Comparison of ENCODE assay signal across 18 mouse cellular contexts in the genomic region with DNA sequence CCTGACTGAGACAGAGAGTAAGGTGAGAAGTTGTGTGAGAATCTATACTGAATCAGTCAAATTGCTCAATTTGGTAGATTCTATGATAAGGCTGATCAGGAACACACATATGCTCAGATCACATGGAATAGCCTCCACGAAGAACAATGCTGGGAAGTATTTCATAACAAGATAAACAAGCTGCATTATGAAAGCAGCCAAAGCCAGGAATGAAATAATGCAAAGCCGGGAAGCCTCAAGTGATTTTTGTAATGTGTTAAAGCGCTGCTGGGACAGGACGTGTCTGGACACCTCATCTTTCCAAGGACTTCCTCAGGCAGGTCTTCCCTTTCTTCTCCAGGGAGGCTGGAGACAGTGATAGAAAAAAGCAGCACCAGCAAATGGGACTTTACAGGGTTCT.
"Had no signal": no experiment of that assay in that cellular context is flagged by ENCODE, and none has a peak within 500 bp of the region (broad histone marks: within the 10 kb centered on the region; RNA-seq: fewer than 3 reads in every experiment).

No protein-coding gene starts in this region.

- H3K9ac ChIP-seq: lung, embryonic 15.5 days; midbrain, embryonic 12.5 days; neural tube, embryonic 13.5 days; neural tube, embryonic 15.5 days; stomach, embryonic 15.5 days had no signal

- H3K4me1 ChIP-seq: lung, embryonic 15.5 days; midbrain, embryonic 10.5 days; midbrain, embryonic 12.5 days; neural tube, embryonic 13.5 days; neural tube, embryonic 15.5 days; stomach, embryonic 15.5 days had no signal

- H3K27me3 ChIP-seq: lung, embryonic 15.5 days; midbrain, embryonic 12.5 days; neural tube, embryonic 13.5 days; neural tube, embryonic 15.5 days; stomach, embryonic 15.5 days had no signal

- DNase-seq: lung, adult 2 months; lung, postnatal 14 days; lung, postnatal 4 days; midbrain, embryonic 14.5 days; retina, postnatal 1 day; right cerebral cortex, postnatal 14 days; thymus, postnatal 14 days; thymus, postnatal 36 days had no signal

- H3K9me3 ChIP-seq: lung, embryonic 15.5 days; midbrain, embryonic 10.5 days; midbrain, embryonic 12.5 days; neural tube, embryonic 13.5 days; neural tube, embryonic 15.5 days; stomach, embryonic 15.5 days had no signal

- ATAC-seq: lung, postnatal 0 days; midbrain, embryonic 16.5 days had no signal

- H3K4me2 ChIP-seq: lung, embryonic 15.5 days; midbrain, embryonic 12.5 days; neural tube, embryonic 13.5 days; neural tube, embryonic 15.5 days; stomach, embryonic 15.5 days had no signal

- H3K4me3 ChIP-seq: lung, embryonic 15.5 days; midbrain, embryonic 10.5 days; midbrain, embryonic 12.5 days; myocyte; neural tube, embryonic 13.5 days; neural tube, embryonic 15.5 days; stomach, embryonic 15.5 days had no signal

- H3K36me3 ChIP-seq: lung, embryonic 15.5 days had no signal

- H3K27ac ChIP-seq: lung, embryonic 15.5 days; midbrain, embryonic 10.5 days; midbrain, embryonic 12.5 days; neural tube, embryonic 13.5 days; neural tube, embryonic 15.5 days; stomach, embryonic 15.5 days; stomach, postnatal 0 days had no signal
